Mouse (Mus musculus) right cerebral cortex, postnatal 36 days (tissue): ENCODE results near the gene Mettl9.

Experiments
- DNase-seq, 2 experiments: peaks; one replicate each; pipeline ENCODE4 v3.0.0; 2022; ENCODE audit warnings: low spot score in 2 of 2, mixed read lengths in 1 of 2

The Mettl9 gene

GRCm38 (mm10) chr7:121098614-121099389 lies 64.6 kb downstream of the Mettl9 start:
- no peak for DNase-seq

GRCm38 (mm10) chr7:121107851-121108250 lies 73.6 kb downstream of the Mettl9 start:
- no peak for DNase-seq

GRCm38 (mm10) chr7:121111321-121111720 lies 77.1 kb downstream of the Mettl9 start:
- no peak for DNase-seq

GRCm38 (mm10) chr7:121111762-121112161 lies 77.5 kb downstream of the Mettl9 start:
- DNase-seq, result no peak

GRCm38 (mm10) chr7:121120143-121120818 lies 86.0 kb downstream of the Mettl9 start:
- peak; percentile 46 to 65 for DNase-seq
